12 mouse cellular contexts compared by ENCODE assay signal in genomic region chr10:99450714-99451625, GRCm38 (mm10).
DNase-seq lines count a peak whose midpoint lies in the region; ATAC-seq lines count a peak whose summit lies in the region.
"Had no signal": no experiment of that assay in that cellular context is flagged by ENCODE, and none has a peak within 500 bp of the region (broad histone marks: within the 10 kb centered on the region; RNA-seq: fewer than 3 reads in every experiment).

No protein-coding gene starts in this region.

- H3K4me1 ChIP-seq in neural tube, embryonic 11.5 days (ENCODE audit: control insufficient read depth, insufficient read depth, low read length), result 0 out of 2 replicates have a peak, but pooled peaks cover 3% of the 10 kb centered on the region
- H3K4me1 ChIP-seq in forebrain, embryonic 12.5 days, result peaks cover 15% of the 10 kb centered on the region
- peaks cover 14% of the 10 kb centered on the region for H3K4me1 ChIP-seq in heart, embryonic 12.5 days (replicated peaks)
- H3K4me1 ChIP-seq: liver, embryonic 13.5 days had no signal

- no peak overlapping the region for H3K4me2 ChIP-seq in neural tube, embryonic 11.5 days (ENCODE audit: low read depth)
- no peak overlapping the region for H3K4me2 ChIP-seq in forebrain, embryonic 12.5 days
- H3K4me2 ChIP-seq in heart, embryonic 12.5 days, result no peak overlapping the region
- H3K4me2 ChIP-seq: liver, embryonic 13.5 days had no signal

- WGBS in neural tube, embryonic 11.5 days, result 44% methylated on average over 9 of the region's 9 CpGs
- WGBS in forebrain, embryonic 12.5 days, result 27% methylated on average over 9 of the region's 9 CpGs
- 55% methylated on average over 9 of the region's 9 CpGs for WGBS in heart, embryonic 12.5 days

- no peak overlapping the region for H3K27ac ChIP-seq in neural tube, embryonic 11.5 days (ENCODE audit: low read depth, low read length)
- peak overlapping the region; percentile 42; the same call in 1 of the 2 replicates for H3K27ac ChIP-seq in forebrain, embryonic 12.5 days
- H3K27ac ChIP-seq in heart, embryonic 12.5 days (ENCODE audit: poor library complexity, severe bottlenecking), result no peak overlapping the region
- H3K27ac ChIP-seq: kidney, postnatal 0 days; liver, embryonic 13.5 days had no signal

- no peak overlapping the region for H3K9ac ChIP-seq in neural tube, embryonic 11.5 days (ENCODE audit: low read length)
- no peak overlapping the region for H3K9ac ChIP-seq in forebrain, embryonic 12.5 days
- H3K9ac ChIP-seq in heart, embryonic 12.5 days, result no peak overlapping the region
- H3K9ac ChIP-seq: liver, embryonic 13.5 days had no signal

- H3K4me3 ChIP-seq in neural tube, embryonic 11.5 days (ENCODE audit: low read depth, low read length), result no peak overlapping the region
- H3K4me3 ChIP-seq in forebrain, embryonic 12.5 days (replicated peaks), result no peak overlapping the region
- H3K4me3 ChIP-seq in heart, embryonic 12.5 days, result no peak overlapping the region
- H3K4me3 ChIP-seq: liver, embryonic 13.5 days had no signal

- no peaks in the 10 kb centered on the region for H3K36me3 ChIP-seq in neural tube, embryonic 11.5 days (ENCODE audit: control insufficient read depth, insufficient read depth, low read length)
- no peaks in the 10 kb centered on the region for H3K36me3 ChIP-seq in forebrain, embryonic 12.5 days (replicated peaks)
- H3K36me3 ChIP-seq in heart, embryonic 12.5 days, result no peaks in the 10 kb centered on the region
- H3K36me3 ChIP-seq: G1E; liver, embryonic 13.5 days had no signal

- H3K9me3 ChIP-seq in neural tube, embryonic 11.5 days (ENCODE audit: control insufficient read depth, low read length), result no peaks in the 10 kb centered on the region
- H3K9me3 ChIP-seq in forebrain, embryonic 12.5 days, result no peaks in the 10 kb centered on the region
- no peaks in the 10 kb centered on the region for H3K9me3 ChIP-seq in heart, embryonic 12.5 days (replicated peaks)
- H3K9me3 ChIP-seq: liver, embryonic 13.5 days had no signal

- no peaks in the 10 kb centered on the region for H3K27me3 ChIP-seq in neural tube, embryonic 11.5 days (ENCODE audit: control insufficient read depth, insufficient read depth, low read length)
- no peaks in the 10 kb centered on the region for H3K27me3 ChIP-seq in forebrain, embryonic 12.5 days
- H3K27me3 ChIP-seq in heart, embryonic 12.5 days (replicated peaks), result no peaks in the 10 kb centered on the region
- H3K27me3 ChIP-seq: liver, embryonic 13.5 days had no signal

- no peak for DNase-seq in neural tube, embryonic 11.5 days (ENCODE audit: low spot score)
- no peak for DNase-seq in neural tube, embryonic 10.5 days (ENCODE audit: extremely low spot score, low spot score)
- DNase-seq in urinary bladder, postnatal 4 days (ENCODE audit: low spot score in 2 of 2), result no peak
- no peak for DNase-seq in adrenal gland, postnatal 10 days
- DNase-seq in kidney, postnatal 14 days, result no peak
- DNase-seq: cerebellum, adult 18-20 months; liver, embryonic 13.5 days had no signal

- peak; percentile 56 for ATAC-seq in neural tube, embryonic 11.5 days (ENCODE audit: insufficient read depth, low FRiP score, low TSS enrichment)
- ATAC-seq in forebrain, embryonic 12.5 days (ENCODE audit: low FRiP score), result peak; percentile 93
- peak; percentile 83 for ATAC-seq in megakaryocyte, adult 5-6 weeks (ENCODE audit: poor library complexity, severe bottlenecking)
- ATAC-seq in heart, embryonic 12.5 days (ENCODE audit: insufficient number of reproducible peaks, low FRiP score), result no peak
